Mouse (Mus musculus) lung, adult 18-20 months (tissue): ENCODE data around the gene Dgat2.
A peak's percentile ranks its signal among the peaks of the same experiment; 100 is the strongest.

Experiments
- DNase-seq, 2 experiments: peaks; one replicate each; pipeline ENCODE4 v3.0.0; 2022; ENCODE audit warnings: mixed read lengths in 2 of 2

The Dgat2 gene

DNA sequence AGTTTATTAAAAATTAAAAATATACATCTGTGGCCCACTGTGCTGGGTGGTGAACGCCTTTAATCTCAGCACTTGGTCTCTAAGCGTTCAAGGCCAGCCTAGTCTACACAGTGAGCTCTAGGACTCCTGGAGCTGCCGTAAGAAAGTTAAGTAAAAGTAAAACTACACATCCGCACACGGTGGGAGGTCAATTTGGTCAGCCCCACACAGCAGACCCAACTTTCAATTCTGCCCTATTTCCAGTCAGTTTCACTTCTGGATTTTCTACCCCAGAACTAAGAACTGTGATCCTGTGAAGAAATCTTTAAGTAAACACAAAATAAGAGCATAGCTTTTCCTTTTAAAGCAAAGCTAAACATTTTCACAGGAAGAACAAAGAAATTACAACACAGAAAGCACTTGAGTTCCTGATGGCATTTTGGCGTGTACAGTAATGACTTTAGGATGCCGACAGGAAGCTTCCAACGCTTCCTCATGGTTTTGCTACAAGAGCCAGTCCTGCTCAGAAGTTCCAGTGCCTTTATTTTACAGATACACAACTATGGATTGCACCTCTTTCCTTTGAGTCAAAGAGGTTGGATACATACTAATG lies 48.6 kb downstream of the Dgat2 start:
- no peak for DNase-seq

- DNase-seq, result no peak
These were observed 49.9 kb downstream of the Dgat2 start for GRCm38 (mm10) chr7:99132597-99132996.

- DNase-seq, result peak in 1 of 2 experiments; percentile 59
These were observed 50.6 kb downstream of the Dgat2 start for GRCm38 (mm10) chr7:99131819-99132353.

GRCm38 (mm10) chr7:99128965-99129364 lies 53.6 kb downstream of the Dgat2 start:
- no peak for DNase-seq

DNA sequence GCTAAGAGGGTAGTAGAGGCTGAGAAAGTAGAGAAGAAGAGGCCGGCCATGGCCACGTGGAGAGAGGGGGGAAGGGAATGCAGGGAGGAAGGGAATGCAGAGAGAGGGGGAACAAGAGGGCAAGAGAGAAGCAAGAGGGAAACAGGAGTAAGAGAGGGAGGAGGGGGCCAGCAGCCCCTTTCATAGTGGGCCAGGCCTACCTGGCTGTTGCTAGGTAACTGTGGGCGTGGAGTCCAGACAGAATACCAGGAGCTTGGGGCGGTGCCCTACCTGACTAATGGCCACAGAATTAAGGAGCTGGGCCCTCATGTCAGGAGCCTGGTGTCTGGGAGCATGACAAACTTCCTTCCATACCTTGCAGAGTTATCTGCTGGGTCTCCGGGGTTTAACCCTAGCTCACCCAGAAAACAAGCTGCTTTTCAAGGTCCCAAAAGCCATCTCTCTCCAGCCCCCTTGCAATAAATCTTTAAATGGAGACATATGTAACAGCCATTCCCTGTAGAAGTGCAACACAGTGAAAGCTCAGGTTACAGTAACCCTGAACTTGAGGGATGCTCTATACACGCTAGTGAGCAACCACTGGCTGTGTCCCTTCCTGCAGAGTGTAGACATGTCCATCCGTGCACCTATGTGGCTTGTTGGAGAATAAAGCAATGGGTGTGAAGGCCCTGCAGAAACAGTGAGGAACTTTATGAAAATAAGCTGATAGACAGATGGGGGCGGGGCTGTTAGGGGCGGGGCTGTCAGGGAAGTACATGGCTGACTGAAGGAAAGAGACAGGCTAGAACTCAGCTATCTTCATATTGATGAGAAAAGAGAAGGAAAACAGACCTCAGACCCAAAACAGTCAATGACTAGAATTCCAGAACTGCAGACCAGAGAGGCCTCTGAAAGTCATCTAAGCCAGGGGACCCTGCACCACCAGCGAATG lies 54.2 kb downstream of the Dgat2 start:
- DNase-seq, result peak; percentile 42 to 59

DNA sequence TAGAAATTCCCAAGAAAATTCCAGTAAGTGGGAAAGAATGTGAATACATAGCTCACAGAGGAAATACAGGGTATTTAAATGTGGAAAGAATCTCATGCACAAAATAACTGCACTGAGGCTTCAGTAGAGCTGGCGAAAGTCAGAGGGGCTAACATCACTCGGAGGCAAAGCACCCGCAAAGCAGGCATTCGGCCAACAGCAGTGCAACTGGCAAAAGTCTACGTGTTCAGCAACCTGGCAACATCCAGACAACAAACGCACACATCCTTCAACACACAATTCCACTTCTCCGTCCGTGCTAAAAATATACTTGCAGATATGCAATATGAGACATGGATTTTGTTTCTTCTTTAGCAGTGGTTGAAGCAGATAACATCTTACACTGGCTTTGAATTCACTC lies 56.5 kb downstream of the Dgat2 start:
- peak in 1 of 2 experiments; percentile 57 for DNase-seq

DNA sequence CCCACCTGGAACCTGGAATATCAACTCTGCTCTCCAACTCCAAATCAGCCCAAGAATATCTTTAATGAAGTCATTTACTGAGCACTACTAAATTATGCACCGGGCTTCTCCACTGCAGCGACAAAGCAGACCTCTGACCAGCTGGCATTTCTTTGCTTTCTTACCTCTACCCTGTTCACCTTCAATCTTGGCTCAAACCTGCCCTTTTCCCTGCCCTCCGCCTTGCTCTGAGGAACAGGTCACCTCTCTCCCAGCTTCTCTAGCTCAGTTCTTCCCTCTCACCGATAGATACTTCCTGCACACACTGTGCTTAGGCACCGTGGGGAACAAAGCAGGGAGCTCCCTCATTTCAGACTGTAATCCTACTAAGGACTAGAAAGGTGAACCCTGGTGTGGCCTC lies 59.9 kb downstream of the Dgat2 start:
- DNase-seq, result no peak

- no peak for DNase-seq
These were observed 61.5 kb downstream of the Dgat2 start for GRCm38 (mm10) chr7:99120865-99121521.

- no peak for DNase-seq
These were observed 62.4 kb downstream of the Dgat2 start for GRCm38 (mm10) chr7:99120082-99120481.

GRCm38 (mm10) chr7:99116781-99117180 lies 65.7 kb downstream of the Dgat2 start:
- no peak for DNase-seq

DNA sequence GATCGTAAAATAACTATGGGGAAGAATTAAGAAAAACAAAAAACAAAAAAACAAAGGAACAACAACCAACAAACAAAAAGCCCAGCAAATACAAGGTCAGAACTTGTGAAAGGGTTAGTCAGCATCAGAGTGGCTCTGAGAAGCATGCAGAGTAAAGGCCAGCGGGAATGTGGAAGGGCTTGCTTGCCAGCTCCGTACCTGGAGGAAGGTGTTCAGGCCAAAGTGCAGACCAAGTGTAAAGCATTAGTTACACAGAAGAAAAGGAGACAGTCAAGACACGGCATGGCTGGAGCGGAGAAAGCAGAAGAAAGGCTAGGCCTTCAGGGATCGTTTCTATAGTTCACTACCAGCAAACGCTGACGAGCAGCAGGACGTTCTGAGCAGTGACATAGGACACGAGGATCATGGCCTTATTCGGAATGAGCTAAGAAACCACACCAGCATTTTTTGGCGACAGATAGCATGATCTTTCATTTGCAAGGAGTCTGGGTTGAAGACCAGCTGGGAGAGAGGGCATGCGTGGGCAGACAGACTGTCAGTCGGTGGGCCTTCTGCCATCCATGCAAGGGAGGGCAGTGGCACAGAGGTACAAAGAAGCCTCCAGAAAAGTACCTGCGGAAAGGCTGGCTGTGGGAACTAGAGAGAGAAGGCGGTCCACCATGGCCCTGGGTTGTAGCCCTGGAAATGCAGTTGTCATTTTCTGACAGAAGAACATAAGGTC lies 68.4 kb downstream of the Dgat2 start:
- DNase-seq, result no peak

DNA sequence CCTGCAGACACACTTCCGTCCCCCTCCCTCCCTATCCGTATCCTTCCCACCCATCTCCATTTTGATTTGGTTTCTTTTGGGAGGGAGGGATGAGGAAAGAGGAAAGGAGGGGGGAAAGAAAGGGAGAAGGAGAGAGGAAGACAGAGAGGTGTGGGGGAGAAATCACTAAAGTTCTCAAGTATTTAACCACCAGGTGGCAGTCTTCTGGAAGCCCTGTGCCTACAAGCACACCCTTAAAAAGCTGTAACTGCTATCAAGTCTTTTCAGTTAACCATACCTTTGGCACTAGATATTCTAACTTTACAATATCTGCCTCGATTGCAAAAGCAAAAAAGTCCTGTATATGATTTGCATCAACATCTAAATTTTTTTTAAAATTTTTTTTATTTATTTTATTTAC lies 75.0 kb downstream of the Dgat2 start:
- no peak for DNase-seq

GRCm38 (mm10) chr7:99106714-99107270 lies 75.7 kb downstream of the Dgat2 start:
- no peak for DNase-seq
